Mouse (Mus musculus) brain, embryonic 14.5 days (tissue): ENCODE data around the gene Gcc2. TPM values are rescaled to one million over a fixed set of nuclear protein-coding genes. Genes with fewer than 3 reads are reported as not detected.
"Not testable (repeated sequence)": the region's sequence is repeated elsewhere in the genome, so short reads cannot be mapped to it uniquely, and the experiment has no call there.

Source experiments
- DNase-seq: peaks from one replicate; pipeline ENCODE4 v3.0.0-alpha.2; 2011; ENCODE audit warnings: low read depth
- CTCF ChIP-seq: fragments of 200-500 bp; IDR thresholded peaks from 2 replicates; pipeline ENCODE4 v1.5.1; 2012; ENCODE audit warnings: inconsistent platforms, mild to moderate bottlenecking, moderate library complexity, borderline replicate concordance; ENCODE audit not compliant: insufficient read depth, insufficient read length; ENCODE audit errors: extremely low read depth
- POLR2A ChIP-seq: fragments of 200-500 bp; IDR thresholded peaks from 2 replicates; pipeline ENCODE4 v1.6.1; 2012; ENCODE audit warnings: mild to moderate bottlenecking, inconsistent platforms, borderline replicate concordance; ENCODE audit not compliant: poor library complexity, insufficient read depth, insufficient read length, severe bottlenecking; ENCODE audit errors: extremely low read depth
- polyA plus RNA-seq: library from polyadenylated mRNA; depleted of rRNA; stranded (reverse); fragments of >200 nt; gene quantifications from 2 replicates; pipeline ENCODE4 v1.2.3, GENCODE M21; 2012; rRNA removed

The Gcc2 gene
- 37.9 and 45.7 TPM in 2 replicates for polyA plus RNA-seq

DNA sequence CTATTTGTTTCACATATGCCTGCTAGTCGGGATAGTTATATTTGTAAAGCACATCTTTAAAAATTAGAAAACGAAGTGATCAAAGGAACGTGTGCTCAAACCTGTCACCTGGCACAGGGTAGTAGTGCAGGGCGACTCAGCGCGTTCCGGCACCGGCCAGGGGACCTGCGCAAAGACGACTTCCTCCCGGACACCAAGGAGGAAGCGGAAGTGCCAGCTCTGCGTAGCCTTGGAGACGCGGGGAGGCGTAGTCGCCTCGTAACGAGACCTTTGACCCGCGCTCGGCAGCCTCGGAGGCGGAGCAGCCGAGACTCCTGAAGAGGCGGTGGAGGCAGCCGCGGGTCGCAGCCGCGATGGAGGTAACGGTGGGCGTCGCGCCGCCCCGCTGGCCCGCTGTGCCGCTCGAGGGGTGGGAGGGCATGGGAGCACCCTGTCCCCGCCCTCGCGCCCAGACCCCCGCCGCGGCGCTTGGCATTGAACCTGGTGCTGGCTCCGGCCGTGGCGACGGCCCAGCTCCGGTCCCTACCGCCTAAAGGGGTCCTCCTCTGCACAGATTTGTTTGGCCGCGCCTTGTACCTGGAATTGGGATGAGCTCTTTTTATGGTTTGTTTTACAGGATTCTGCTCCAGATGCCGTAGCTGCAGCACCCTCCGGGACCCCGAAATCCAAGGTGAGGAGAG is at the start of gene Gcc2:
TSS of gene Gcc2 (plus strand) at position 285 of the 680 bp plus-strand sequence.
- DNase-seq, result peak; percentile 98
- peak; percentile 51 for TF ChIP-seq POLR2A
- TF ChIP-seq CTCF, result no peak

GRCm38 (mm10) chr10:58205986-58206385 is 49.3 kb upstream of the Gcc2 start:
- TF ChIP-seq POLR2A (no peak), CTCF (no peak)
- DNase-seq, result no peak

GRCm38 (mm10) chr10:58206639-58207404 is 48.5 kb upstream of the Gcc2 start:
- TF ChIP-seq CTCF (no peak), POLR2A (no peak)
- no peak for DNase-seq

DNA sequence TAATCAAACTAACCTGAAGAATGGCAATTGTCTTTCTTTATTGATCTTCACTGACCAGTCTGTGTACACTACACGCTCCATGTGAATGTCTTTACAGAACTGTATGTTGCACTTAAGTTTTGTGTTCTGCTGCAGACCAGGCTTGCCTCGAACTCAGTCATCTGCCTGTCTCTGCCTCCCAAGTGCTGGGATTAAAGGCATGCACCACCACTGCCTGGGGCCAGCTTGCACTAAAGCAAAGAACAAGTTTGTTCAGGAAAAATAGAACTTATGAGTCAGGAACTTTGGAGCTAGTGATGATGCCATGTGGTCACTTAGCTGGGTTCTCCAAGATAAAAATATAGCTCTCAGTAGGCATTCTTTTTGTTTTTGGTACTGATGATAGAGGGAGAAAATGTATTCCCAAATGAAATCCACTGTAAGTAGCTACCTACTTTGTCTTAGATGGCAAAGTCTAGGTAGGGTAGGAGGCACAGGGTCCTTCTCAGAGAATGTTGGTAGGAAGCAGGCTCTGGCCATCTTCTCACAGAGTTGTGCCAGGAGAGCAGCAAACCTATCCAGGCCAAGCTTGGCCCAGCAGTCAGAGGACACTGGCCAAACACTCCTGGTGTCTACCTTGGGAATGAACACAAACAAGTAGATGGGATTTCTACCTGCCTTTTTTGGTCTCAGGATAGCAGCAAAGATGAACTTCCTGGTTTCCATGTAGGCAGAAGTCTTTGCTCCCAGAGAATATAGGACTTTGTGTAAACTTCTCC is 45.4 kb upstream of the Gcc2 start:
- DNase-seq, result no peak
- TF ChIP-seq CTCF, result no peak
- no peak for TF ChIP-seq POLR2A

DNA sequence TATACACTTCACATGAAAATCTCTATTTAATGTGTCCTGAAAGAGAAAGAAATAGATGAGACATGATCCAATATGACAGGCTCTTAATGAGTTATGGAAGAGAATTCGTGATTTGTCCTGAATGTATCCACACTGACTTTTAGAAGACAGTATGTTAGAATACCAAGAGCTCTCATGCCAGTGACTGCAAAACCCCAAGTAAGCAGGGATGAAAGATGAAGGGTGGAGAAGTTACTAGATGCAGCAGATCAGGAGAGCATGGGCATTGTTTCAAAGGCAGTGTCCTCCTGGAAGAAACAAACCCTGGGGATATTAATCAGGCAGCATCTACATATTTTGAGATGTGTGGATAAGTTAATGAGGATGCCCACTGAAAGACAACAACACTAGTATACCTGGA is 44.8 kb upstream of the Gcc2 start:
- DNase-seq, result no peak
- TF ChIP-seq POLR2A (no peak), CTCF (no peak)

DNA sequence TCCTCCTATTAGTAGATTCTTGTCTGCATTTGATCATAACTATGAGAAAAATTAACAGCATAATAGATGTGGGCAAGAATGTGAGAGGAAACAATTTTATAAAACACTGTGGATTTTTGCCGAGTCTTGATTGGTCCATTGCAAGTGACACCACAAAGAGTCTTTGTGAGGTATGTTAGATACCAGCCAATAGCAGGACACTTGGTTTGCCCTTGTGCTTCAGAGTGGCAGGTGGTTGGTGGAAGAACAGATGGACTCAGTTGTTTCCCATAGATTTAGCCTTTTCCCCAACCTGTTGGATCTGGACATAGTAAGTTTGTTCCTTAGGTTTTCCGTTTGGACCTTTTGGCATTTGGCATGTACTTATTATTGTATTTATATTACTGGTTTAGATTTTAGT is 44.1 kb upstream of the Gcc2 start:
- no peak for DNase-seq
- TF ChIP-seq POLR2A, result no peak
- TF ChIP-seq CTCF, result no peak

DNA sequence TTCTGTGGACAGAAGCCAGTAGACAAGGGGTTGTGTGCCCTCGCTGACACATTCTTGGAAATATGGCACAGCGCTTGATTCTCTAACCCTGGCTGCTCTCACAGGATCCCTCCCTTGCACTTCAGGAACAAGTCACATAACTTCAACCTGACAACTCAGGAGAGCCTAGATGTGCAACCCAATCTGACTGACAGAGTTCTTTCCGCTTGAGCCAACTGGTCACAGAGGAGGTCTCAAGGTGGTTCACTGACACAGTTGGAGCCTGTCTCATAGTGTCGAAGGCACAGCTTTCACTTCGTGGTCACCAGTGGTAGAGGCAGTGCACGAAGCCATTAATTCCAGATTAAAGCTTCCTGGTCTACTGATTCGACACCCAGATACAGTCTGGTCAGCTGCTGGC is 43.1 kb upstream of the Gcc2 start:
- DNase-seq, result no peak
- TF ChIP-seq CTCF (no peak), POLR2A (no peak)

GRCm38 (mm10) chr10:58214497-58214896 is 40.8 kb upstream of the Gcc2 start:
- TF ChIP-seq POLR2A, result no peak
- TF ChIP-seq CTCF, result no peak
- no peak for DNase-seq

DNA sequence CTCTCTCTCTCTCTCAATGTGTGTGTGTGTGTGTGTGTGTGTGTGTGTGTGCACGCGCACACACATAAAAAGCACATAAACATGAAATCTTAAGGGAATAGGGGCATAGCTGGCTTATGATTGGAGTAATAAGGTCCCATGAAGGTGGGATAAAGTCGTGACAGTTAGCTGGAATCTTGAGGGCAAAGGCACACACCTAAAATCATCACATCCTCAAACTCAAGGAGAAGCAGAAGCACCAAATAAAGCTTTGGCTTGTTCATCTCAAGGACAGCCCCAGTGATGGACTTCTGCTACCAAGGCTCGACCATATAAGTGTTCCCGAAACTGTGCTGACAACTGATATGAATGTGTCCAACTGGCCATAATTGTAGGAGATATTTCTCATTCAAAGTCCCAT is 40.4 kb upstream of the Gcc2 start:
- TF ChIP-seq POLR2A, result no peak
- no peak for DNase-seq

DNA sequence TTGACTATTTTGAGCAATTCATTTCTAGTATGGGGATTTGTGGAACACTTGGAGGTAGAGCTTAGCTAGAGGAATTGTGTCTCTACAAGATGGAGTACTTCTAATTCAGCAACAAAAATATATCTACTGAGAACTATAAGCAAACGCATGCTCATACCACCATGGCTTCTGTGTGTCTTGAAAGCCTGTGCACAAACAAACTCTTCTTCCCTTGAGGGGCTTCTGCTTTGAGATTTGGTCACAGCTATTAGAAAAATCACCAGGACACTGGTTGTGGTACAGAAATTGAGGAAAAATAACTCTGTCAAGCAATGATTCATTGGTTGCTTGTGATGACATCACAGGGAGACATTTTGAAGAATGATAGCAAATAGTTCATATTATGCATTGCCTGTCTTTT is 39.9 kb upstream of the Gcc2 start:
- DNase-seq, result no peak
- TF ChIP-seq POLR2A (no peak), CTCF (no peak)

- DNase-seq, result no peak
- TF ChIP-seq POLR2A, result no peak
- TF ChIP-seq CTCF, result no peak
Measured at GRCm38 (mm10) chr10:58217366-58217765, 37.9 kb upstream of the Gcc2 start.

- no peak for DNase-seq
- TF ChIP-seq CTCF (no peak), POLR2A (no peak)
Measured at GRCm38 (mm10) chr10:58220726-58221125, 34.6 kb upstream of the Gcc2 start.

DNA sequence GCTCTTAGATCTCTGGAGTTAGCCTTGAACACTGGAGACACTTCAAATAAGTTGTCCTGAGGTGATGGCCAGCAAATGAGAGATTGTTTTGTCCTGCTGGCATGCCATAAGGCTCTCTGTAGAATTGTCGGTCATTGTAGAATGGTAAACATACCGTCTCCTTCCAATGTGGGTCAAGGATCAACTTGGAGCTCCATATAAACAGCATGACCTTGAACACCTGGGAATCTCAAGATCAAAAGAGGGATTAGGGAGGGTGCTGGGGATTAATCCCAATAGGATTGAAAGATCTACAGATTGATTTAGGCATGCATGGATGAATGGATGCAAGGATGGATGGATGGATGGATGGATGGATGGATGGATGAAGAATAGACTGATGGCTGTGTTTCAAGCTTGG is 33.7 kb upstream of the Gcc2 start:
- not testable (repeated sequence) for DNase-seq

- DNase-seq, result not testable (repeated sequence)
Measured at GRCm38 (mm10) chr10:58223161-58223560, 32.1 kb upstream of the Gcc2 start.

DNA sequence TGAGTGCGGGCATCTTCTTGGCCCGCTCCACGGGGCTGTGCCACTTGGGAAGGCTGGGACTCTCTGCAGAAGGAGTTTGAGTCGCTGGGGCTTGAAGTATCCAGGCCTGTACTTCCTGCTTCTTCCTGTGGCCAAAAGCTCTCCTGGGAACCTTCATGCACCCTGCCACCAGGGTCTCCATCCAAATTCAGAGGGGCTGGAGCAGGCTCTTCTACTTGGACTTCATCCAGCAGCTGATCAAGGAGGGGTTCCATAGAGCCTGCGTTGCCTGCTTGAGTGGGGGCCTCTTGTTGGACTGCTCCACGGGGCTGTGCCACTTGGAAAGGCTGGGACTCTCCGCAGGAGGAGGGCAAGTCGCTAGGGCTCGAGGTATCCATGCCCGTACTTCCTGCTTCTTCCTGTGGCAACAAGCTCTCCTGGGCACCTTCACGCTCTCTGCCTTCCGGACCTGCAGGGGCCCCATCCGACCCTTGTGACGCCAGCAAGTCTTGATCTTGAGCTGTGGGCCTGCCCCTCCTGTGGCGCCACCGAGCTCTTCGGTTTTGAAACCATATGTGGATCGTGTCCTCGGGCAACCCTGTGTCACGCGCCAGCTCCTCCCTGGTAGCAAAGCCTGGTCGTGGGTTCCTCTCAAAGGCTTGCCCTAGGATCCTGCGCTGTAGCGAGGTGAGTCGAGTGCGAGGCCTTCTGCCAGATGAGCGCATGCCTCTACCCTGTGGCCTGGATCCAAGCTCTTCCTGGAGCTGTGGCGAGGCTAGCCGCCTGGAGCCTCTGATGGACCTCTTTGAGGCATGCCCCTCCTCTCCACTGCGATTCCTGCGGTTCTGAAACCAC is 31.1 kb upstream of the Gcc2 start:
- DNase-seq, result peak; percentile 36

- DNase-seq, result peak; percentile 26
Measured at GRCm38 (mm10) chr10:58224827-58225785, 30.2 kb upstream of the Gcc2 start, which contains the start of gene AW822073. Gene AW822073 (minus strand): TSS chr10:58224930.
